Mouse (Mus musculus): ENCODE measurements around the gene Inhbc.

DNA sequence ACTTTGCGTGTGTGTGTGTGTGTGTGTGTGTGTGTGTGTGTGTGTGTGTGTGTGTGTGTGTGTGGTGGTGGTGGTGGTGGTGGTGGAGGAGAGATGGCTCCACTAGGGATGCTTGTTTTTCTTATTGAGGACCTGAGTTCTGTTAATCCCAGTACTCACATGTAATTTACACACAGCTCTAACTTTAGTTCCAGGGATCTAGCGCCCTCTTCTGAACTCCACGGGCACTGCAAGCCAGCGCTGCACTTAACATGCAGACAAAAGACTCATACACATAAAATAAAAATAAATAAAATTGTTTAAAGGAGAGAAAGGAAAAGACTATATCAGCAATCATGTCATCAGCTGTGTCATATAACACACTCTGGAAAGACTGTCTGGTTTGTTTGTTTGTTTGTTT lies 21.3 kb downstream of the Inhbc start:
- TF ChIP-seq POLR2A (IDR thresholded peaks at IDR 0.05; ENCODE audit: low read depth, low read length) (no peak), CTCF (IDR thresholded peaks at IDR 0.05; ENCODE audit: borderline replicate concordance, insufficient read depth, low read length) (no peak)

All from embryonic fibroblast, embryonic 13.5 days (primary cell).